Mouse (Mus musculus): ENCODE results near the gene Pde8b.

GRCm38 (mm10) chr13:95040140-95040738, 209.9 kb downstream of the Pde8b start:
- TF ChIP-seq EP300 (IDR thresholded peaks at IDR 0.05; ENCODE audit: insufficient read depth, low read depth, low read length) (no peak), CTCF (IDR thresholded peaks at IDR 0.05; ENCODE audit: low read depth, low read length) (no peak)

Data from ES-Bruce4 (cell line).